Mouse (Mus musculus) heart, postnatal 25 days (tissue): ENCODE measurements around the gene Tmem176b. TPM values are rescaled to one million over a fixed set of nuclear protein-coding genes. Genes with fewer than 3 reads are reported as not detected.
"Not testable (repeated sequence)": the region's sequence is repeated elsewhere in the genome, so short reads cannot be mapped to it uniquely, and the experiment has no call there.

Experiments used
- DNase-seq: peaks from one replicate; pipeline ENCODE4 v3.0.0; 2022; ENCODE audit warnings: low spot score
- intact Hi-C: fragments of 180-260 bp; cut with DNase I; formaldehyde crosslinking; loops from one replicate; pipeline ENCODE4 v1.15.1; 2025
- total RNA-seq, 2 experiments: library from RNA; stranded (reverse); gene quantifications; 2 replicates each; pipeline ENCODE4 v1.2.3; 2021

The Tmem176b gene
- total RNA-seq, 2 experiments from 2014 or later = 52.5 to 54.8 TPM

- intact Hi-C loops = no loop called here
- no peak for DNase-seq
Observed at GRCm38 (mm10) chr6:48845086-48845485, 3.8 kb upstream of the Tmem176b start.

- no peak for DNase-seq
- intact Hi-C loops = no loop called here
Observed at GRCm38 (mm10) chr6:48842111-48842842, 981 bp upstream of the Tmem176b start.

DNA sequence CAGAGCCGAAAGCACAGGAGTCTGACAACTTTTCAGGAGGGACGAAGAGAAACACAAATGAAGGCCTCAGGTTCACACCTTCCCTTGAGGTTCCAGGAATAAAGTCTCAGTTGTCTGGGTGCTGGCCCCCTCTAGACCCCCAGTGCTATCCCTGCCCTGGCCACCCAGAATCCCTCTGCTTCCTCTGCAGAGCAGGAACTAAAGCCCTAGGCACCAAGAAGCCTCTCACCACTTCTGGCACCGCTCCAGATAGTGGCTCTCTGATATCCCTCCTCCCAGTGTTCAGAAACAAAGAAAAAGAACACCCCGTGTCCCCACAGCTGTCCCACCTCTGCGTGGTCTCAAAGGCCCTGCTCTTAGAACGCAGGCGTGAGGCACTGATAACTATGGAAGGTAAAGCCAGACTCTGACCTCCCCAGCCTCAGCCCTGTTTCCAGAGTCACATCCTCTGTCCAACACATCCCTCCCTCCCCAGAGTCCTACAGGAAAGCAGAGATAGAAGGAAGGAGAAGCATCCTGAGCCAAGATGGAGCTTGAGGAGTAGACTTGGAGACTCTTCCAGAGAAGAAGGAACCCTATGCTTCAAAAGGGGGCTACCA lies 826 bp downstream of the Tmem176b start, which contains the start of gene Tmem176a:
Tmem176a (plus strand) TSS at position 549 of the 599 bp plus-strand sequence.
- no peak for DNase-seq
- intact Hi-C loops = no loop called here

DNA sequence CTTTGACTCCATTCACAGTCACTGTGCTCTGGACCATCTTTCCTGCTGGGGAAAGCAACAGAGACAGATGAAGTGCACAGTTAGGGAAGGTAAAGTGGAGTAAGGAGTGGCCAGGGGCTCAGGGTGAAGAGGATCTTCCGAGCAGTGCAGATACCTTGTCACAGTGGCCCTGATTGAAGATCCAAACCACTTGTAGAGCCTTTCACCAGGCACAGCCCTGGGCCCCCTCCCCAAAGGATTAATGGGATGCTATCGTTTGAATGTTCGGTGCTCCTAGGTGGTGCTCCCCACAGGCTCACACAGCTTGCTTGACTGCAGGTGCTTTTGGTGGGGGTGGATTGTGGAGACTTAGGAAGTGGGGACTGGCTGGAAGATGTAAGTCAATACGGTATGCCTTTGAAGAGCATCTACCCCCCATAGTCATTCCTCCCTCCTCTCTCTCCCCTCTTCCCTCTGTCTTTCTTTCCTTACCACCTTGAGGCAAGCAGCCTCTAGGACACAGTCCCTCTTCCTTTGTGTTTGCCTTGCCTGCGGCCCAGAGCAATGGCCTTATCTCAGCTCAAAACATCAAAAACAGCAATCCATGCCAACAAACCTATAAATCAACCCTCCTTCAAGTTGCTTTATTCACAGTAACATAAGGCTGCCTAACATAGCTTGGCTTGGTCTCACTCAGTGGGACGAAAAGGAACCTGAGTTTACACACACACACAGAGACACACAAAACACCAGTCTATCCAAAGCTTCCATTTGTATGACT lies 2.8 kb downstream of the Tmem176b start:
- no peak for DNase-seq
- intact Hi-C loops = no loop called here

- no peak for DNase-seq
- intact Hi-C loops = no loop called here
Observed at GRCm38 (mm10) chr6:48837516-48837915, 3.8 kb downstream of the Tmem176b start.

- DNase-seq = no peak
- intact Hi-C loops = no loop called here
Observed at GRCm38 (mm10) chr6:48836146-48836545, 5.2 kb downstream of the Tmem176b start.

DNA sequence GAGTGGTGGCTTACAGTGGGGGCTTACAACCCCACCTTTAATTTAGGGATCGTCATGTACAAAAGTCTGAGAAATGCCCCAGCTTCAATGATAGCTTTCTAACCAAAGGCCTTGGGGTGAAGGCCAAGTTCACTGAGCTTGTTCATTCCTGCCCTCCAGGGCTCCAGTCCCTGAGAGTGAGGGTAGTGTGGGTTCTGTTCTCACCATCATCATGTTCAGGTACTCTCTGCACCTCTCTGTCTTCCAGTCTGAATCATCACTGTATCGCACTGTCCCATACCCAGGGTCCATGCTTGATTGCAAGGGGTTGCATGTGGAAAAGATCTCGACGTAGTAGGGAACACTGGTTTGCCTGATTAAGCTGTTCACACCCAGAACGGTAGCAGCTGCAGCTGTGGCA lies 6.1 kb downstream of the Tmem176b start:
- DNase-seq = no peak
- intact Hi-C loops = no loop called here

- intact Hi-C loops = no loop called here
- no peak for DNase-seq
Observed at GRCm38 (mm10) chr6:48833515-48833914, 7.8 kb downstream of the Tmem176b start.

GRCm38 (mm10) chr6:48832426-48832825 lies 8.9 kb downstream of the Tmem176b start:
- no peak for DNase-seq
- intact Hi-C loops = no loop called here

DNA sequence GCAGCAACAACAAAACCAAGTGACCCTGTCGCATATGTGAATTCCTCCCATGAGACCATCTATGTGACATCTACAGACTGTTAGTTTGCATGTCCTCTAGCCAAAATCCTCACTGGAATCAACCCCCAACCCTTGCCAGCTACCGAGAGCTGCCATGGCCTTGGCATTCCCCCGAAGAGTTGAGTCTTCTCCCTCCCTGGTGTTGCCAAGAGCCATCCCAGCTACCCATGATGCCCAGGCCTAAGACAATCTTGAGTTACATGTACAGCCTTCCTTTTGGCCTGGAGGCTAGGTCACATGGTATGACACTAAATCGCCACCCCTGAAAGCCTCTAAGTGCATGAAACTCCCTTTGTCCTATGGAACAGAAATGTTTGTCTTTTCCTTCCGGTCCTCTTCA lies 10.2 kb downstream of the Tmem176b start:
- no peak for DNase-seq

GRCm38 (mm10) chr6:48830241-48830640 lies 11.1 kb downstream of the Tmem176b start:
- intact Hi-C loops = no loop called here
- DNase-seq = no peak

More for the DNA sequence above, 10.2 kb downstream of the Tmem176b start:
- intact Hi-C loops = no loop called here

GRCm38 (mm10) chr6:48829651-48830050 lies 11.6 kb downstream of the Tmem176b start:
- no peak for DNase-seq
- intact Hi-C loops = no loop called here

DNA sequence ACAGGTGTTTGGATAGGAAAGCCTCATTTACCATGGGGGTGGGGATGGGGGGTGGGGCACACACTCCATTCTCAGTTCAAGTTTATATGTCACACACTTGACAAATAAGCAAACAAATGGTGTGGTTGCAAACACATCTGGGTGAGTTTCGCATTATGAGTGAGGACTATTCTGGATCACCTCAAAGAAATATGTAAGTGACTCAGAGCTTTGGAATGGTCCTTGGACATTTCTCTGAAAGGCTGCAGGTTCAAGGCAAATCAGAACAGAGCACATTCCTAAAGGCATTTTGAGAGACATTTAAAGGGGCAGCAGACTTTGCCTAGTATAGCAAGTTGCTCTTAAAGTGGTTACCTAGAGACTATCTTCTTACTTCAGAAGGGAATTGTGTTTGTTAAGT lies 12.3 kb downstream of the Tmem176b start:
- DNase-seq = no peak
- intact Hi-C loops = no loop called here

- no peak for DNase-seq
- intact Hi-C loops = no loop called here
Observed at GRCm38 (mm10) chr6:48825016-48825415, 16.3 kb downstream of the Tmem176b start.

DNA sequence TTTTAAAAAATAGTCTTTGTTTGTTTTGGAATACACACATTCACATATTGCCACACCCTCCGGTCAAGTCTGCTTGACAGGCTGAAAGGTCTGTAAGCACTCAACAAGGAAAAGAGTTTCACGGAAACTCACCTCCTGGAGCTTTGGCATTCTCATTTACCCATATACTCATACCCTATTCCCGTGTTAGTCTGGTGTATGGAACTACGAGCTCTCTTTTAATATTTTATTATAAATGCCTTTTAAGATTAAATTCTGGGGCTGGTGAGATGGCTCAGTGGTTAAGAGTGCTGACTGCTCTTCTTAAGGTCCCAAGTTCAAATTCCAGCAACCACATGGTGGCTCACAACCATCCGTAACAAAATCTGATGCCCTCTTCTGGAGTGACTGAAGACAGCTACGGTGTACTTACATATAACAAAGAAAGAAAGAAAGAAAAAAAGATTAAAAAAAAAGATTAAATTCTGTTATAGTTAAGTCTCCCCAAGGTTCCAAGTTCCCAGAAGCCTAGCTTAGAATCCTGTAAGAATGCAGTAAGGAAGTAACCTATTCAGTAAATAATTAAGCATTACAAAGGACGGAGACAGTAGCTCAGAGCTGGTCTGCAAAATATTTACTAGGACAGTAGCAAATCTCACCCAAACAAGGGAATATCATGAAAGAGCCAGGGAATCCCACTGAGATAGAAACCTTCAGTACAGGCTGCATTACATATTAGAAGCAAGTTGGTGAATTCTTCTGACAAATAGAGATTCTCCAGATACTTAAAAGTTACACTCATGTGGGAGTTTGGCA lies 19.1 kb downstream of the Tmem176b start:
- intact Hi-C loops, DNase-seq: not testable (repeated sequence)

- DNase-seq = peak; percentile 20
- intact Hi-C loops = loop anchor here (1.0 to 2.0 kb wide), 3 partner anchors 39 to 137 kb away; no protein-coding TSS in a partner anchor
Observed at GRCm38 (mm10) chr6:48817815-48818214, 23.5 kb downstream of the Tmem176b start.

DNA sequence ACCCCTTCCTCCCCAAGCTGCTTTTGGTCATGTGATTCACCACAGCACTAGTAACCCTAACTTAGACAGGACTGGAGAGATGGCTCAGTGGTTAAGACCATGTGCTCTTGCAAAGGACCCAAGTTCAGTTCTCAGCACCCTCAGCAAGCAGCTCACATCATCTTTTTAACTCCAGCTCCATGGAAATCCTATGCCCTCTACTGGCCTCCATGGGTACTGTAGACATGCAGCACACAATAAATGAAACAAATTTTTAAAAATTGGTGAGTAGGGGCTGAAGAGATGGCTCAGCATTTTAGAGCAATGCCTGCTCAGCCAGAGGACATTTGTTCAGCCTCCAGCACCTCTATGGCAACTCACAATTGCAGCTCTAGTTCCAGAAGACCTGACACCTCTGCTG lies 26.3 kb downstream of the Tmem176b start:
- intact Hi-C loops = no loop called here
- no peak for DNase-seq

GRCm38 (mm10) chr6:48809494-48810219 lies 31.6 kb downstream of the Tmem176b start:
- intact Hi-C loops = no loop called here

DNA sequence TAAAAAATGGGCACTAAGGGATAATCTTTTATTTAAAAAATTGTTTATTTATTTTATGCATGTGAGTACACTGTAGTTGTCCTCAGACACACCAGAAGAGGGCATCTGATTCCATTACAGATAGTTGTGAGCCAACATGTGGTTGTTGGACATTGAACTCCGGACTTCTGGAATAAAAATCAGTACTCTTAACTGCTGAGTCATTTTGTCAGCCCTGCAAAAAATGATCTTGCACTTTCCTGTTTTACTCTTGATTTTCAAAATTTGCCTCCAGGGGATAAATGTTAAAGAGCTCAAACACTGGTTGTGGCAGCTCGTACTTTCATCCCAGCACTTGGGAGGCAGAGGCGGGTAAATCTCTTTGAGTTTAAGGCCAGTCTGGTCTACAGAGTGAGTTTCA lies 34.5 kb downstream of the Tmem176b start:
- DNase-seq = no peak
- intact Hi-C loops = no loop called here

More at GRCm38 (mm10) chr6:48809494-48810219, 31.6 kb downstream of the Tmem176b start:
- DNase-seq = no peak
